In genomic region chr4:139818163-139818562, GRCm38 (mm10) we compare ENCODE assay signal across 21 mouse cellular contexts. TPM values are rescaled to one million over a fixed set of nuclear protein-coding genes. Genes with fewer than 3 reads are reported as not detected.
DNase-seq lines count a peak whose midpoint lies in the region; ATAC-seq lines count a peak whose summit lies in the region.
"Had no signal": no experiment of that assay in that cellular context is flagged by ENCODE, and none has a peak within 500 bp of the region (broad histone marks: within the 10 kb centered on the region; RNA-seq: fewer than 3 reads in every experiment).

No protein-coding gene starts in this region.

- intact Hi-C loops in left cerebral cortex, postnatal 25 days (cut with DNase I), result no loop called here

- H3K9me3 ChIP-seq in midbrain, embryonic 11.5 days (ENCODE audit: control insufficient read depth, low read length), result no peaks in the 10 kb centered on the region
- H3K9me3 ChIP-seq in midbrain, embryonic 15.5 days, result no peaks in the 10 kb centered on the region
- H3K9me3 ChIP-seq in embryonic facial prominence, embryonic 14.5 days (ENCODE audit: control insufficient read depth, low read length), result no peaks in the 10 kb centered on the region
- H3K9me3 ChIP-seq in limb, embryonic 10.5 days (replicated peaks), result no peaks in the 10 kb centered on the region
- no peaks in the 10 kb centered on the region for H3K9me3 ChIP-seq in midbrain, embryonic 13.5 days
- H3K9me3 ChIP-seq: heart, embryonic 12.5 days; stomach, embryonic 15.5 days had no signal

- H3K4me1 ChIP-seq in midbrain, embryonic 11.5 days (ENCODE audit: control insufficient read depth, insufficient read depth, low read length), result peaks cover 62% of the 10 kb centered on the region
- H3K4me1 ChIP-seq in midbrain, embryonic 15.5 days, result peaks cover 36% of the 10 kb centered on the region
- H3K4me1 ChIP-seq in embryonic facial prominence, embryonic 14.5 days (ENCODE audit: control insufficient read depth, insufficient read depth, low read length), result peaks cover 5% of the 10 kb centered on the region; the same call in 1 of the 2 replicates
- H3K4me1 ChIP-seq in limb, embryonic 10.5 days, result peaks cover 54% of the 10 kb centered on the region
- H3K4me1 ChIP-seq in midbrain, embryonic 13.5 days (replicated peaks), result peaks cover 80% of the 10 kb centered on the region

- peak overlapping the region; percentile 4; the same call in 1 of the 2 replicates for H3K4me2 ChIP-seq in midbrain, embryonic 11.5 days
- H3K4me2 ChIP-seq in midbrain, embryonic 15.5 days, result no peak overlapping the region
- no peak overlapping the region for H3K4me2 ChIP-seq in embryonic facial prominence, embryonic 14.5 days (ENCODE audit: low read depth, low read length)
- 0 out of 2 replicates have a peak overlapping the region, but pooled peaks have one; percentile 13 for H3K4me2 ChIP-seq in midbrain, embryonic 13.5 days (replicated peaks)
- H3K4me2 ChIP-seq: heart, embryonic 12.5 days; hindbrain, embryonic 14.5 days; stomach, embryonic 15.5 days had no signal

- no peaks in the 10 kb centered on the region for H3K36me3 ChIP-seq in midbrain, embryonic 11.5 days (ENCODE audit: control insufficient read depth, insufficient read depth, low read length)
- H3K36me3 ChIP-seq in midbrain, embryonic 15.5 days (replicated peaks), result no peaks in the 10 kb centered on the region
- H3K36me3 ChIP-seq in embryonic facial prominence, embryonic 14.5 days (ENCODE audit: control insufficient read depth, insufficient read depth, low read length), result no peaks in the 10 kb centered on the region
- no peaks in the 10 kb centered on the region for H3K36me3 ChIP-seq in limb, embryonic 10.5 days
- no peaks in the 10 kb centered on the region for H3K36me3 ChIP-seq in midbrain, embryonic 13.5 days
- H3K36me3 ChIP-seq: heart, embryonic 12.5 days; stomach, embryonic 15.5 days had no signal

- ATAC-seq in midbrain, embryonic 11.5 days (ENCODE audit: low FRiP score), result peak; percentile 40; the same call in 1 of the 2 replicates
- no peak for ATAC-seq in midbrain, embryonic 15.5 days (replicated peaks)
- no peak for ATAC-seq in embryonic facial prominence, embryonic 14.5 days (ENCODE audit: low read depth)
- ATAC-seq in midbrain, embryonic 13.5 days, result peak; percentile 55; the same call in 1 of the 2 replicates
- ATAC-seq: Patski had no signal

- DNase-seq in midbrain, embryonic 11.5 days (ENCODE audit: low spot score, missing footprints), result peak; percentile 91
- peak; percentile 64 for DNase-seq in embryonic facial prominence, embryonic 14.5 days (ENCODE audit: low spot score)
- DNase-seq in limb, embryonic 10.5 days (ENCODE audit: low spot score), result peak; percentile 38
- DNase-seq in frontal cortex, postnatal 14 days (ENCODE audit: low spot score in 2 of 2), result no peak
- no peak for DNase-seq in left cerebral cortex, postnatal 25 days (ENCODE audit: low spot score in 2 of 2)
- DNase-seq: adrenal gland, adult 2 months; cerebellum, postnatal 25 days; gastrocnemius, postnatal 25 days; kidney, adult 8-10 months had no signal

- peaks cover 86% of the 10 kb centered on the region for H3K27me3 ChIP-seq in midbrain, embryonic 11.5 days (ENCODE audit: control insufficient read depth, insufficient read depth, low read length)
- H3K27me3 ChIP-seq in midbrain, embryonic 15.5 days (replicated peaks), result peaks cover 66% of the 10 kb centered on the region
- peaks cover 91% of the 10 kb centered on the region for H3K27me3 ChIP-seq in embryonic facial prominence, embryonic 14.5 days (replicated peaks; ENCODE audit: control insufficient read depth, insufficient read depth, low read length)
- peaks cover 99% of the 10 kb centered on the region for H3K27me3 ChIP-seq in limb, embryonic 10.5 days (ENCODE audit: low read depth, poor library complexity, severe bottlenecking)
- peaks cover 93% of the 10 kb centered on the region for H3K27me3 ChIP-seq in midbrain, embryonic 13.5 days

- peak overlapping the region; percentile 40; the same call in 1 of the 2 replicates for H3K27ac ChIP-seq in midbrain, embryonic 11.5 days (ENCODE audit: low read depth, low read length)
- no peak overlapping the region for H3K27ac ChIP-seq in midbrain, embryonic 15.5 days
- no peak overlapping the region for H3K27ac ChIP-seq in embryonic facial prominence, embryonic 14.5 days (replicated peaks; ENCODE audit: low read depth, low read length)
- no peak overlapping the region for H3K27ac ChIP-seq in limb, embryonic 10.5 days
- peak overlapping the region; percentile 48 for H3K27ac ChIP-seq in midbrain, embryonic 13.5 days
- H3K27ac ChIP-seq: hindbrain, embryonic 14.5 days; stomach, embryonic 15.5 days had no signal

- no peak overlapping the region for H3K4me3 ChIP-seq in midbrain, embryonic 11.5 days (ENCODE audit: low read depth, low read length)
- H3K4me3 ChIP-seq in midbrain, embryonic 15.5 days, result no peak overlapping the region
- H3K4me3 ChIP-seq in embryonic facial prominence, embryonic 14.5 days (ENCODE audit: low read depth, low read length), result no peak overlapping the region
- no peak overlapping the region for H3K4me3 ChIP-seq in limb, embryonic 10.5 days
- no peak overlapping the region for H3K4me3 ChIP-seq in midbrain, embryonic 13.5 days (replicated peaks)
- H3K4me3 ChIP-seq: heart, embryonic 12.5 days; stomach, embryonic 15.5 days had no signal

- H3K9ac ChIP-seq in midbrain, embryonic 11.5 days (ENCODE audit: low read length), result 0 out of 2 replicates have a peak overlapping the region, but pooled peaks have one; percentile 25
- no peak overlapping the region for H3K9ac ChIP-seq in midbrain, embryonic 15.5 days
- H3K9ac ChIP-seq in embryonic facial prominence, embryonic 14.5 days (ENCODE audit: low read depth, low read length), result no peak overlapping the region
- no peak overlapping the region for H3K9ac ChIP-seq in midbrain, embryonic 13.5 days (replicated peaks)
- H3K9ac ChIP-seq: heart, embryonic 12.5 days; hindbrain, embryonic 14.5 days; stomach, embryonic 15.5 days had no signal

- 0% methylated on average over 7 of the region's 7 CpGs for WGBS in midbrain, embryonic 11.5 days
- WGBS in midbrain, embryonic 15.5 days, result 5% methylated on average over 7 of the region's 7 CpGs
- 8% methylated on average over 7 of the region's 7 CpGs for WGBS in embryonic facial prominence, embryonic 14.5 days
- 3% methylated on average over 7 of the region's 7 CpGs for WGBS in limb, embryonic 10.5 days
- 2% methylated on average over 7 of the region's 7 CpGs for WGBS in midbrain, embryonic 13.5 days

RNA-seq across cellular contexts. Expression of gene Pax7, which starts 15.2 kb away (rescaled TPM):
- 3.1 and 3.4 TPM in 2 replicates for polyA plus RNA-seq in midbrain, embryonic 11.5 days (2014; fragmentation: Nextera tagmentation; extraction: Ambion mirVana)
- polyA plus RNA-seq in midbrain, embryonic 15.5 days (2015; fragmentation: Nextera tagmentation; extraction: Ambion mirVana), result 3.5 and 3.8 TPM in 2 replicates
- polyA plus RNA-seq in embryonic facial prominence, embryonic 14.5 days (2014; fragmentation: Nextera tagmentation; extraction: Ambion mirVana), result 2.6 TPM in 2 replicates
- 0.11 and 0.14 TPM in 2 replicates for polyA plus RNA-seq in limb, embryonic 10.5 days (2016; fragmentation: Nextera tagmentation; extraction: Ambion mirVana)
- 4.9 and 6.5 TPM in 2 replicates for polyA plus RNA-seq in midbrain, embryonic 13.5 days (2015; fragmentation: Nextera tagmentation; extraction: Ambion mirVana)
- total RNA-seq in left cerebral cortex, postnatal 25 days (2021), result not detected
- total RNA-seq: adrenal gland, adult 2 months; CH12.LX; left cerebral cortex, postnatal 14 days had no signal
- polyA plus RNA-seq: adrenal gland, adult 2 months; large intestine, adult 2 months; liver, embryonic 16.5 days; Patski; small intestine, adult 2 months; urinary bladder, adult 2 months had no signal

Comparison
In these comparisons a context has a peak if more than half of its experiments do, and no peak if none do; other contexts are left out.
1. ATAC-seq: peak in midbrain, embryonic 11.5 days (single experiment) and midbrain, embryonic 13.5 days (single experiment); none in midbrain, embryonic 15.5 days (single experiment) and embryonic facial prominence, embryonic 14.5 days (single experiment).
2. H3K27ac ChIP-seq: peak in midbrain, embryonic 11.5 days (single experiment) and midbrain, embryonic 13.5 days (single experiment); none in midbrain, embryonic 15.5 days (single experiment), embryonic facial prominence, embryonic 14.5 days (single experiment) and limb, embryonic 10.5 days (single experiment).
3. H3K4me2 ChIP-seq: peak in midbrain, embryonic 11.5 days (single experiment) and midbrain, embryonic 13.5 days (single experiment); none in midbrain, embryonic 15.5 days (single experiment) and embryonic facial prominence, embryonic 14.5 days (single experiment).
4. DNase-seq: peak in midbrain, embryonic 11.5 days (single experiment), embryonic facial prominence, embryonic 14.5 days (single experiment) and limb, embryonic 10.5 days (single experiment); none in frontal cortex, postnatal 14 days (0 of 2) and left cerebral cortex, postnatal 25 days (0 of 2).